In genomic region chr12:108765751-108766221, GRCm38 (mm10) we compare ENCODE assay signal across 7 mouse cellular contexts. TPM values are rescaled to one million over a fixed set of nuclear protein-coding genes. Genes with fewer than 3 reads are reported as not detected.
DNase-seq lines count a peak whose midpoint lies in the region; ATAC-seq and TF ChIP-seq lines count a peak whose summit lies in the region.

No protein-coding gene starts in this region.

- no peaks in the 10 kb centered on the region for H3K4me1 ChIP-seq in forebrain, embryonic 12.5 days
- H3K4me1 ChIP-seq in limb, embryonic 11.5 days (ENCODE audit: control insufficient read depth, insufficient read depth, low read length), result peaks cover 2% of the 10 kb centered on the region; the same call in 1 of the 2 replicates
- peaks cover 5% of the 10 kb centered on the region; the same call in 1 of the 2 replicates for H3K4me1 ChIP-seq in midbrain, embryonic 12.5 days

- H3K36me3 ChIP-seq in forebrain, embryonic 12.5 days (replicated peaks), result 0 out of 2 replicates have a peak, but pooled peaks cover 3% of the 10 kb centered on the region
- no peaks in the 10 kb centered on the region for H3K36me3 ChIP-seq in limb, embryonic 11.5 days (ENCODE audit: control insufficient read depth, insufficient read depth, low read length)
- H3K36me3 ChIP-seq in midbrain, embryonic 12.5 days, result no peaks in the 10 kb centered on the region; the same call in 1 of the 2 replicates
- no peaks in the 10 kb centered on the region for H3K36me3 ChIP-seq in splenic B cell, adult 2 months (ENCODE audit: control insufficient read depth, insufficient read depth, low read length, poor library complexity, severe bottlenecking)

- 34% methylated on average over 14 of the region's 14 CpGs for WGBS in forebrain, embryonic 12.5 days
- WGBS in limb, embryonic 11.5 days, result 26% methylated on average over 14 of the region's 14 CpGs
- WGBS in midbrain, embryonic 12.5 days, result 34% methylated on average over 14 of the region's 14 CpGs

- POLR2A ChIA-PET in Patski (lab: Charles Lee), result no interaction called here

- CTCF ChIA-PET in Patski (lab: Charles Lee), result no interaction called here

- no peaks in the 10 kb centered on the region for H3K9me3 ChIP-seq in forebrain, embryonic 12.5 days
- no peaks in the 10 kb centered on the region for H3K9me3 ChIP-seq in limb, embryonic 11.5 days (ENCODE audit: control insufficient read depth, low read length)
- no peaks in the 10 kb centered on the region for H3K9me3 ChIP-seq in midbrain, embryonic 12.5 days

- DNase-seq in Patski (ENCODE audit: low read depth, low spot score), result no peak
- peak; percentile 55 for DNase-seq in c-Kit-positive CD71-positive TER-119-negative erythroid progenitor cells, embryonic 14.5 days (ENCODE audit: low read depth)
- peak; percentile 80 for DNase-seq in heart, postnatal 4 days
- DNase-seq in limb, embryonic 11.5 days (ENCODE audit: low spot score), result peak; percentile 65
- DNase-seq in splenic B cell, adult 2 months (ENCODE audit: low read depth, low spot score), result peak; percentile 69

- H3K27ac ChIP-seq in forebrain, embryonic 12.5 days, result peak overlapping the region; percentile 43; the same call in 1 of the 2 replicates
- H3K27ac ChIP-seq in limb, embryonic 11.5 days (replicated peaks; ENCODE audit: low read depth, low read length), result peak overlapping the region; percentile 36; the same call in 1 of the 2 replicates
- 0 out of 2 replicates have a peak overlapping the region, but pooled peaks have one; percentile 26 for H3K27ac ChIP-seq in midbrain, embryonic 12.5 days (replicated peaks)

- in situ Hi-C loops in Patski (cut with MboI; ENCODE audit: low pct_unique_long_range_greater_than_20kb), result no loop called here

- H3K4me3 ChIP-seq in forebrain, embryonic 12.5 days (replicated peaks), result no peak overlapping the region
- peak overlapping the region; percentile 14 for H3K4me3 ChIP-seq in limb, embryonic 11.5 days (ENCODE audit: low read depth, low read length)
- peak overlapping the region; percentile 10; the same call in 1 of the 2 replicates for H3K4me3 ChIP-seq in midbrain, embryonic 12.5 days

- H3K27me3 ChIP-seq in Patski, result no peaks in the 10 kb centered on the region
- H3K27me3 ChIP-seq in forebrain, embryonic 12.5 days, result no peaks in the 10 kb centered on the region
- no peaks in the 10 kb centered on the region for H3K27me3 ChIP-seq in limb, embryonic 11.5 days (ENCODE audit: control insufficient read depth, insufficient read depth, low read length)
- H3K27me3 ChIP-seq in midbrain, embryonic 12.5 days, result no peaks in the 10 kb centered on the region
- H3K27me3 ChIP-seq in splenic B cell, adult 2 months (ENCODE audit: control insufficient read depth, insufficient read depth, low read length, poor library complexity, severe bottlenecking), result no peaks in the 10 kb centered on the region

- peak; percentile 76 for ATAC-seq in Patski
- ATAC-seq in forebrain, embryonic 12.5 days (ENCODE audit: low FRiP score), result no peak
- no peak for ATAC-seq in limb, embryonic 11.5 days (ENCODE audit: insufficient number of reproducible peaks, low FRiP score, low TSS enrichment, low read depth)
- ATAC-seq in midbrain, embryonic 12.5 days (ENCODE audit: low FRiP score, low read depth), result no peak

- peak overlapping the region; percentile 24 for H3K4me2 ChIP-seq in forebrain, embryonic 12.5 days
- H3K4me2 ChIP-seq in limb, embryonic 11.5 days (ENCODE audit: low read depth, severe bottlenecking), result peak overlapping the region; percentile 48
- H3K4me2 ChIP-seq in midbrain, embryonic 12.5 days (replicated peaks), result peak overlapping the region; percentile 32

- H3K9ac ChIP-seq in forebrain, embryonic 12.5 days, result no peak overlapping the region
- peak overlapping the region; percentile 52 for H3K9ac ChIP-seq in limb, embryonic 11.5 days (ENCODE audit: low read length)
- 0 out of 2 replicates have a peak overlapping the region, but pooled peaks have one; percentile 20 for H3K9ac ChIP-seq in midbrain, embryonic 12.5 days (replicated peaks)

- TF ChIP-seq CTCF in Patski (IDR thresholded peaks at IDR 0.05), result no peak

RNA-seq across cellular contexts. Expression of gene Yy1, which starts 27.0 kb away (rescaled TPM):
- polyA plus RNA-seq in Patski (2021), result 53.2 TPM
- polyA plus RNA-seq in forebrain, embryonic 12.5 days (2016; fragmentation: Nextera tagmentation; extraction: Ambion mirVana), result 19.5 and 21.5 TPM in 2 replicates
- total RNA-seq in heart, postnatal 4 days (2021), result 10 to 100 TPM; 39.6 to 40.5 TPM
- polyA plus RNA-seq in limb, embryonic 11.5 days (2014; fragmentation: Nextera tagmentation; extraction: Ambion mirVana), result 20.0 and 21.7 TPM in 2 replicates
- polyA plus RNA-seq in midbrain, embryonic 12.5 days (2016; fragmentation: Nextera tagmentation; extraction: Ambion mirVana), result 18.9 and 19.5 TPM in 2 replicates
